Mouse (Mus musculus): ENCODE results near the gene Cdhr2. TPM values are rescaled to one million over a fixed set of nuclear protein-coding genes. Genes with fewer than 3 reads are reported as not detected.
A peak's percentile ranks its signal among the peaks of the same experiment; 100 is the strongest.

The Cdhr2 gene
- polyA plus RNA-seq, 1 experiment from 2014 or later: 7.4 TPM

DNA sequence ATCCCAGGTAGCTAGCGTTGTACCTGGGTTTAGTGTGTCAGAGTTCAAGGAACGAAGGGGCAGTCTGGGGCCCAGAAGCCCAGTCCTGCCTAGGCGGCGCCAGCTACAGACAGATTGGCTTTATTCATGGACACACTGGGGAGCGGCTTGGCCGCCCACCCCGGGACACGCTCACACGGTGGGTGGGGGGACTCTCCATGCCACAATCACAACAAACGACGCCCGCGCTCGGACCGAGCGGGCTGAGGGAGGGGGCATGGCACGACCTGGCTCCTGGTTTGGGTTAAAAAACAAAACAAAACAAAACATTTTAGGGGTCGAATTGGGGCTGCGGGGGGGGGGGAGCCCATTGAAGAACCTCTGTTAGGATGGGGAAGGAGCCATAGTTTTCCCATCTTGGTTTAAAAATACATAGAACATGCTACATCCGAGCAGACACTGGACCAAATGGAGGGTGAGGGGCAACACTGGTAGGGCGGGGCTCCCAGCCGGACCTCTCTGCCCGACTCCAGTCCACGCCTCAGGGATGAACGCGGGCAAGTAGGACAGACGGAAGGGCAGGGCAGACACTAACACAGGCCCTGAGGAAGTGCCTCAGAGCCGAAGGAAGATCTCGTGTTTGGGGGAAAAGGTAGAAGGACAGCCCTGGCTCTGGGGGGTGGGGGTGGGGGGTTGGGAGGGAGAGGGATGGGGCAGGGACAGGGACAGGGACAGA is 57.7 kb downstream of the Cdhr2 start:
- DNase-seq (ENCODE audit: low spot score) (no peak), ATAC-seq (replicated peaks; ENCODE audit: low FRiP score) (no peak)
- H3K9ac ChIP-seq (ENCODE audit: low read depth, low read length): no peak overlapping the region
- no peaks in the 10 kb centered on the region for H3K9me3 ChIP-seq (ENCODE audit: control insufficient read depth, low read length)
- H3K4me1 ChIP-seq (replicated peaks; ENCODE audit: control insufficient read depth, insufficient read depth, low read length): no peaks in the 10 kb centered on the region
- no peak overlapping the region for H3K4me3 ChIP-seq (ENCODE audit: low read depth, low read length)
- peaks cover 49% of the 10 kb centered on the region for H3K27me3 ChIP-seq (replicated peaks; ENCODE audit: control insufficient read depth, insufficient read depth, low read length)
- H3K36me3 ChIP-seq (ENCODE audit: control insufficient read depth, insufficient read depth, low read length): no peaks in the 10 kb centered on the region
- H3K4me2 ChIP-seq: peak overlapping the region; percentile 66
- H3K27ac ChIP-seq (ENCODE audit: low read depth, low read length): no peak overlapping the region
- WGBS: 6% methylated on average over 29 of the region's 29 CpGs

- ATAC-seq (replicated peaks; ENCODE audit: low FRiP score): no peak
- WGBS: 18% methylated on average over 7 of the region's 7 CpGs
- no peaks in the 10 kb centered on the region for H3K9me3 ChIP-seq (ENCODE audit: control insufficient read depth, low read length)
- no peak overlapping the region for H3K4me2 ChIP-seq
- no peak overlapping the region for H3K9ac ChIP-seq (ENCODE audit: low read depth, low read length)
- peaks cover 51% of the 10 kb centered on the region for H3K27me3 ChIP-seq (replicated peaks; ENCODE audit: control insufficient read depth, insufficient read depth, low read length)
- H3K36me3 ChIP-seq (ENCODE audit: control insufficient read depth, insufficient read depth, low read length): no peaks in the 10 kb centered on the region
- no peak for DNase-seq (ENCODE audit: low spot score)
- no peak overlapping the region for H3K27ac ChIP-seq (ENCODE audit: low read depth, low read length)
- no peaks in the 10 kb centered on the region for H3K4me1 ChIP-seq (replicated peaks; ENCODE audit: control insufficient read depth, insufficient read depth, low read length)
- H3K4me3 ChIP-seq (ENCODE audit: low read depth, low read length): no peak overlapping the region
Observed at GRCm38 (mm10) chr13:54759496-54759895, 58.2 kb downstream of the Cdhr2 start.

GRCm38 (mm10) chr13:54760164-54760795 is 59.0 kb downstream of the Cdhr2 start:
- no peak overlapping the region for H3K9ac ChIP-seq (ENCODE audit: low read depth, low read length)
- no peak overlapping the region for H3K4me2 ChIP-seq
- peaks cover 59% of the 10 kb centered on the region for H3K27me3 ChIP-seq (replicated peaks; ENCODE audit: control insufficient read depth, insufficient read depth, low read length)
- no peak overlapping the region for H3K27ac ChIP-seq (ENCODE audit: low read depth, low read length)
- H3K36me3 ChIP-seq (ENCODE audit: control insufficient read depth, insufficient read depth, low read length): no peaks in the 10 kb centered on the region
- H3K4me3 ChIP-seq (ENCODE audit: low read depth, low read length): no peak overlapping the region
- 56% methylated on average over 8 of the region's 8 CpGs for WGBS
- no peaks in the 10 kb centered on the region for H3K9me3 ChIP-seq (ENCODE audit: control insufficient read depth, low read length)
- no peaks in the 10 kb centered on the region for H3K4me1 ChIP-seq (replicated peaks; ENCODE audit: control insufficient read depth, insufficient read depth, low read length)
- DNase-seq (ENCODE audit: low spot score) (no peak), ATAC-seq (replicated peaks; ENCODE audit: low FRiP score) (no peak)

DNA sequence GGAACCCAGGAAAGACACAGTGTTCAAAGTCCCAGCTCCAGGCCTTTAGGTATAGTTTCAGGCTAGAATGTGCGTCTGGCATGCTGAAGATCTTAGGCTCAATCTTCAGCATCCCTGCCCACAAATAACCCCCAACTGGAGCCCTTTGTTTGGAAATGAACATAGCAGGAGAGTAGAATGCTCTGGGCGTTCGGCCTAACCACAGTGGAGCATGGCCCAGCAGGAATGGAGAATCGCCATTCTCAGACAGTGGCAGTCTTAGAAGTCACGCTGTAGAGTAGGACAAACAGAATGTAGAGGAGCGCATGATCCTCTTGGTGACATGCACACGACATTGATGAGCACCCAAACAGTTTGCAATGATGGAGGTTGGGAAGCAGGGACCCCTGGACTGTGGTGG is 59.6 kb downstream of the Cdhr2 start:
- DNase-seq (ENCODE audit: low spot score) (no peak), ATAC-seq (replicated peaks; ENCODE audit: low FRiP score) (no peak)
- H3K4me1 ChIP-seq (replicated peaks; ENCODE audit: control insufficient read depth, insufficient read depth, low read length): no peaks in the 10 kb centered on the region
- H3K4me2 ChIP-seq: no peak overlapping the region
- H3K27ac ChIP-seq (ENCODE audit: low read depth, low read length): no peak overlapping the region
- H3K27me3 ChIP-seq (replicated peaks; ENCODE audit: control insufficient read depth, insufficient read depth, low read length): peaks cover 62% of the 10 kb centered on the region
- WGBS: 74% methylated on average over 7 of the region's 7 CpGs
- H3K9ac ChIP-seq (ENCODE audit: low read depth, low read length): no peak overlapping the region
- no peaks in the 10 kb centered on the region for H3K9me3 ChIP-seq (ENCODE audit: control insufficient read depth, low read length)
- no peaks in the 10 kb centered on the region for H3K36me3 ChIP-seq (ENCODE audit: control insufficient read depth, insufficient read depth, low read length)
- no peak overlapping the region for H3K4me3 ChIP-seq (ENCODE audit: low read depth, low read length)

GRCm38 (mm10) chr13:54765281-54766191 is 64.3 kb downstream of the Cdhr2 start:
- WGBS: 6% methylated on average over 44 of the region's 44 CpGs
- peak overlapping the region; percentile 27 for H3K4me3 ChIP-seq (ENCODE audit: low read depth, low read length)
- no peak overlapping the region for H3K27ac ChIP-seq (ENCODE audit: low read depth, low read length)
- H3K4me2 ChIP-seq: peak overlapping the region; percentile 55
- no peak overlapping the region for H3K9ac ChIP-seq (ENCODE audit: low read depth, low read length)
- H3K9me3 ChIP-seq (ENCODE audit: control insufficient read depth, low read length): no peaks in the 10 kb centered on the region
- peaks cover 54% of the 10 kb centered on the region for H3K27me3 ChIP-seq (replicated peaks; ENCODE audit: control insufficient read depth, insufficient read depth, low read length)
- no peak for ATAC-seq (replicated peaks; ENCODE audit: low FRiP score)
- no peak for DNase-seq (ENCODE audit: low spot score)
- H3K4me1 ChIP-seq (replicated peaks; ENCODE audit: control insufficient read depth, insufficient read depth, low read length): no peaks in the 10 kb centered on the region
- H3K36me3 ChIP-seq (ENCODE audit: control insufficient read depth, insufficient read depth, low read length): no peaks in the 10 kb centered on the region

- DNase-seq (ENCODE audit: low spot score): peak; percentile 62
- H3K27me3 ChIP-seq (replicated peaks; ENCODE audit: control insufficient read depth, insufficient read depth, low read length): peaks cover 54% of the 10 kb centered on the region
- ATAC-seq (replicated peaks; ENCODE audit: low FRiP score): no peak
- H3K9me3 ChIP-seq (ENCODE audit: control insufficient read depth, low read length): no peaks in the 10 kb centered on the region
- H3K27ac ChIP-seq (ENCODE audit: low read depth, low read length): no peak within 1 kb of the TSS
- H3K36me3 ChIP-seq (ENCODE audit: control insufficient read depth, insufficient read depth, low read length): no peaks in the 10 kb centered on the region
- no peaks in the 10 kb centered on the region for H3K4me1 ChIP-seq (replicated peaks; ENCODE audit: control insufficient read depth, insufficient read depth, low read length)
- H3K4me3 ChIP-seq (ENCODE audit: low read depth, low read length): peak within 1 kb of the TSS; percentile 27
- H3K4me2 ChIP-seq: peak within 1 kb of the TSS; percentile 55
- 4% methylated on average over 35 of the region's 35 CpGs for WGBS
- H3K9ac ChIP-seq (ENCODE audit: low read depth, low read length): no peak within 1 kb of the TSS
Observed at GRCm38 (mm10) chr13:54766192-54766768, 65.0 kb downstream of the Cdhr2 start, which contains the start of gene Sncb. TSS of gene Sncb (minus strand) at chr13:54766595.

DNA sequence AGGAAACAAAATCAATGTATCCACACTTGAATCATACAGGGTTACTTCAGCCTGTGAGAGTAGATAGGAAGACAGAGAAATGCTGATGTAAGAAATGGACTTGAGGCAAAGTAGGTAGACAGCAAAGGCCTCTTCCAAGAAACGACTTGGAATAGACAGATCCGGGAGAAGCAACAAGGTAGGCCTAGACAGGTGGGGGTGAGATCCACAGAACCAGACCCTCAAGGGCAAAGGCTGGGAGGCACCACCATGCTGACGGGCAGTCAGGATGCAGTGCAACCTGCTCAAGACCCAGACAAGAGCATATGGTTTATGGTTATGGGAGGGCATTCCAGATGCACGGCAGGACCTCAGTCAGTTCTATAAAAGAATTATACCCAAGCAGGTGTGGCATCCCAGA is 65.8 kb downstream of the Cdhr2 start:
- 84% methylated on average over 4 of the region's 4 CpGs for WGBS
- H3K4me1 ChIP-seq (replicated peaks; ENCODE audit: control insufficient read depth, insufficient read depth, low read length): no peaks in the 10 kb centered on the region
- DNase-seq (ENCODE audit: low spot score): no peak
- H3K4me2 ChIP-seq: no peak overlapping the region
- no peak overlapping the region for H3K9ac ChIP-seq (ENCODE audit: low read depth, low read length)
- no peaks in the 10 kb centered on the region for H3K36me3 ChIP-seq (ENCODE audit: control insufficient read depth, insufficient read depth, low read length)
- no peak overlapping the region for H3K27ac ChIP-seq (ENCODE audit: low read depth, low read length)
- no peak overlapping the region for H3K4me3 ChIP-seq (ENCODE audit: low read depth, low read length)
- no peak for ATAC-seq (replicated peaks; ENCODE audit: low FRiP score)
- H3K9me3 ChIP-seq (ENCODE audit: control insufficient read depth, low read length): no peaks in the 10 kb centered on the region
- H3K27me3 ChIP-seq (replicated peaks; ENCODE audit: control insufficient read depth, insufficient read depth, low read length): peaks cover 52% of the 10 kb centered on the region

GRCm38 (mm10) chr13:54780592-54780991 is 79.3 kb downstream of the Cdhr2 start:
- no peak for DNase-seq (ENCODE audit: low spot score)
- no peak overlapping the region for H3K27ac ChIP-seq (ENCODE audit: low read depth, low read length)
- no peak overlapping the region for H3K4me3 ChIP-seq (ENCODE audit: low read depth, low read length)
- H3K4me1 ChIP-seq (replicated peaks; ENCODE audit: control insufficient read depth, insufficient read depth, low read length): no peaks in the 10 kb centered on the region
- no peak for ATAC-seq (replicated peaks; ENCODE audit: low FRiP score)
- H3K4me2 ChIP-seq: no peak overlapping the region
- H3K27me3 ChIP-seq (replicated peaks; ENCODE audit: control insufficient read depth, insufficient read depth, low read length): no peaks in the 10 kb centered on the region
- 73% methylated on average over 3 of the region's 3 CpGs for WGBS
- no peaks in the 10 kb centered on the region for H3K9me3 ChIP-seq (ENCODE audit: control insufficient read depth, low read length)
- no peaks in the 10 kb centered on the region for H3K36me3 ChIP-seq (ENCODE audit: control insufficient read depth, insufficient read depth, low read length)
- no peak overlapping the region for H3K9ac ChIP-seq (ENCODE audit: low read depth, low read length)

Data from liver, embryonic 11.5 days (tissue).